Mouse (Mus musculus): ENCODE measurements around the gene Cables2. TPM values are rescaled to one million over a fixed set of nuclear protein-coding genes. Genes with fewer than 3 reads are reported as not detected.

The Cables2 gene
- total RNA-seq, 1 experiment from 2014 or later, result 9.2 TPM

DNA sequence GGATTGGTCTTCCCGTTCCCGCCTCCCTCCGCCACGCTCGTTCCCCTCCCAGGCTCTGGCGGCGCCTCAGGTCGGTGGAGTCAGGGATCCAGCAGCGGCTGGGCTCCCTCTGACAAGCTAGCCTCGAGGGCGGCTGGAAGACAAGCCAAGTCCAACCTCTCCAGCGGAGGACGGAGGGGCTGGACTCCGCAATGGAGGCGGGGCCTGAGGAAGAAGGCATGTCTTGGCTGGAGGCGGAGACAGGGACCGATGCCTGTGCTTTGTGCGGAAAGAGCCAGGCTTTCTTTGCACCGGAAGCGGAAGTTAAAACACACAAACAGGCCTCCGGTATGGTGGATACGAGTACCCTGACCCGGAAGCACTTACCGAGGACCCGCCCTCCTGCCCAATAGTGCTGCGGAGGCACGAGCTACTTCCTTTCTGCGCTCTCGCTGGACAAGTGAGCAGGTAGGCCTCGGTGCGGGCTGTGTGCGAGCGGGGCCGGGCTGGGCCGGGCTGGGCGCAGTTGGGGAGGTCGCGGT is 16.2 kb downstream of the Cables2 start, which contains the start of gene Rps21:
Rps21 (plus strand) TSS at position 377 of the 521 bp plus-strand sequence.
- ATAC-seq (replicated peaks; ENCODE audit: low read depth, poor library complexity, severe bottlenecking), result peak; percentile 91

GRCm38 (mm10) chr2:180256296-180257000 is 16.8 kb downstream of the Cables2 start:
- ATAC-seq (replicated peaks; ENCODE audit: low read depth, poor library complexity, severe bottlenecking), result peak; percentile 50

GRCm38 (mm10) chr2:180255701-180256100 is 17.6 kb downstream of the Cables2 start:
- ATAC-seq (replicated peaks; ENCODE audit: low read depth, poor library complexity, severe bottlenecking), result no peak

- no peak for ATAC-seq (replicated peaks; ENCODE audit: low read depth, poor library complexity, severe bottlenecking)
Measured at GRCm38 (mm10) chr2:180254436-180255209, 18.7 kb downstream of the Cables2 start.

DNA sequence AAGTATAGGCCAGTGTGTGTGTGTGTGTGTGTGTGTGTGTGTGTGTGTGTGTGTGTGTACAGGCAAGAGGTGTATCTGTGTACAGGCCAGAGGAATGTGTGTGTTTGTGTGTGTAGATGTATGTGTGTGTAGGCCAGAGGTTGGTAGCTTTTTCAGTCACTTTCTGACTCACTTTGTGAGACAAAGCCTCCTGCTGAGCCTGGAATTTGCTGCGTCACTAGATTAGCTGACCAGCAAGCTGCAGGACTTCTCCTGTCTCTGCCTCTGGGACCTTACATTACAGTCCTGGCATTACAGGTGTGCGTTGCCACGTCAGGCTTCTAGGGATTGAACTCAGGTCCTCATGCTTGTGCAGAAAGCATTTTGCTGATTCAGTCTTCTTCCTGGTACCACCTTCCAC is 21.5 kb downstream of the Cables2 start:
- ATAC-seq (replicated peaks; ENCODE audit: low read depth, poor library complexity, severe bottlenecking), result no peak

- peak; percentile 92 for ATAC-seq (replicated peaks; ENCODE audit: low read depth, poor library complexity, severe bottlenecking)
Measured at GRCm38 (mm10) chr2:180250930-180251611, 22.2 kb downstream of the Cables2 start.

DNA sequence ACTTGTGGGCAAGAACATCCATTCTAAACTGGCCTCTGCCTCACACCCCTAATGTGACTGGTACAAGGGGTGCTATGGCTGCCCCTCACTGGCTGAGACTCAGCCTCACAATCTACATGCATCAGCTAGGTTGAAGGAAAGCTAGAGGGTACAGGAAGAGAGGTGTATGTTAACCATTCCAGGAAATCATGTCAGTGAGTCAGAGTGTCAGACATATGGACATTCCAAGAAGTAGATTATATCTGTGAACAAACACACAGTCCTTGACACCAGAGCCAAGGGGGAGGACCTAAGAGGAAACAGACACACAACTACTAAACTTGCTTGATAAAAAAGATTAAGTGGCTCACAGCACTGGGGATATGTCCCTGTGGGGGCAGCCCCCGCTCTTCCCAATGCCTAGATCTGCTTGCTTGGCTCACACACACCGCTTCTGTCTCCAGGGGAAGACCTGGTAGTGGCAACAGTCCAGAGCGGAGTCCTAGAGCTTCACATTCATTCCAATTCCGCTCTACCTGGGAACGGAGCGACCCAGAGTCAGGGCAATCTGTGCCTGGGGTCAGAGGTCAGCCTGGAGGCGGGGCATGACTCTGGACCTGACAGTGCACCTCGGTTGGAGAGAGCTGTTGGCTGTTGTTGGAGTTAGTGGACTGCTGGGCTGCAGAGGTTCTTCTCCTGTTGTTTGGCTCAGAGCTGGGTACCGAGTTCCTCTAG is 24.2 kb downstream of the Cables2 start:
- no peak for ATAC-seq (replicated peaks; ENCODE audit: low read depth, poor library complexity, severe bottlenecking)

GRCm38 (mm10) chr2:180247916-180248315 is 25.4 kb downstream of the Cables2 start:
- ATAC-seq (replicated peaks; ENCODE audit: low read depth, poor library complexity, severe bottlenecking), result no peak

GRCm38 (mm10) chr2:180243108-180243507 is 30.2 kb downstream of the Cables2 start:
- ATAC-seq (replicated peaks; ENCODE audit: low read depth, poor library complexity, severe bottlenecking), result no peak

- peak; percentile 55 for ATAC-seq (replicated peaks; ENCODE audit: low read depth, poor library complexity, severe bottlenecking)
Measured at GRCm38 (mm10) chr2:180238591-180238990, 34.7 kb downstream of the Cables2 start.

GRCm38 (mm10) chr2:180237601-180238345 is 35.5 kb downstream of the Cables2 start:
- no peak for ATAC-seq (replicated peaks; ENCODE audit: low read depth, poor library complexity, severe bottlenecking)

DNA sequence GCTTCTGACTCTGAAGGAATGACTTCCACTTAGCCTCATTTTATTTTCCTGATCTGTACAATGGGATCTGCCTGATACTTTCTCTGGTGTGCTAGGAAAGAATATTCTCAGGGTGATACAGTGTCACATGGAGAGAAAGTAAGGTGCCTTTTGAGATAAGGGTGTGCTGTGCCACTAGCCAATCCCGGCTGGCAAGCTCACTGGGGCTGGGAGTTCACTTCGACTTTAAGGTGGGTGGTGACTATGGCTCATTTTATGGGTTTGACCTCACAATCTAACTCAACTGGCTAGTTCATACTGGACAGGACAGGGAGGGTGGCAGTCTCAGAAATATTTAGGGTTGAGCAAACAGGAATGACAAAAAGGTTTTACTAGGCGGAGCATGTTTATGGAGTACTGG is 36.4 kb downstream of the Cables2 start:
- ATAC-seq (replicated peaks; ENCODE audit: low read depth, poor library complexity, severe bottlenecking), result peak; percentile 56

DNA sequence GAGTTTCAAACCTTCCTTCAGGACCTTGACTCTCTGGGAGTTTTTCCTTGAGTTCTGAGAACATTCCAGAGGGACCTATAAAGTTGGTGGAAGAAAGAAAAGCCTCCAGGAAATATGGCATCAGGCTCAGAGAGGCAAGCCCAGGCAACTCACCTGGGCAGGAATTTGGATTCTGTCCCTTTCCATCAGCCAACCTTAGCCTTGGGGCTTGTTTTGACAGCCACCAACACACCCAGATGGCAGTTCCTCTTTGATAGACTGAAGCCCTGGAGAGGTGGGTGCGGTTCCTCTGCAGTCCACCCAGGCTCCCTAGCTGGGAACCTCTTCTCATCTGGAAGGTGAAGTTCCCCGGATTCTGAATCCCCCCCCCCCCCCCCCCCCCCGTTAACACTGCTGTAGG is 36.8 kb downstream of the Cables2 start:
- ATAC-seq (replicated peaks; ENCODE audit: low read depth, poor library complexity, severe bottlenecking), result 0 out of 2 replicates have a peak, but pooled peaks have one; percentile 27

- ATAC-seq (replicated peaks; ENCODE audit: low read depth, poor library complexity, severe bottlenecking), result no peak
Measured at GRCm38 (mm10) chr2:180235788-180236187, 37.5 kb downstream of the Cables2 start.

DNA sequence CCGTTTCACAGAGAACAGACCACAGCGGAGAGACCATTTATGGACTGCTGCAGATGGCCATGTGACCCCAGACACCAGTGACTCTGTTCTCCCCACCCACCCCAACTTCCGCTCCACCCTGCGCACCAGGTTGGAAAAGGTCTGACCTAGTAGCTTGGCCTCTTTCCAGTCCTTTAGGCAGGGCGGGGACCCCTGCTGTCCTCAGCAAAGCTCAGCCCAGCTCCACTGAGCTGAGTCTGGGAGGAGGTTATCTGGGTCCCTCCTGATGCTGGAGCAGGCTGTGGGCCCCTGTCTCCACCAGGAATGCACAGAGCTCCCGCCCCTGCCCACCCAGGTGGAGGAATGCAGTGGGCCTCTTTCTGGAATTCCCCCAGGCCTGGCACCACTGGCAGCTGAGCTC is 38.3 kb downstream of the Cables2 start:
- ATAC-seq (replicated peaks; ENCODE audit: low read depth, poor library complexity, severe bottlenecking), result no peak

DNA sequence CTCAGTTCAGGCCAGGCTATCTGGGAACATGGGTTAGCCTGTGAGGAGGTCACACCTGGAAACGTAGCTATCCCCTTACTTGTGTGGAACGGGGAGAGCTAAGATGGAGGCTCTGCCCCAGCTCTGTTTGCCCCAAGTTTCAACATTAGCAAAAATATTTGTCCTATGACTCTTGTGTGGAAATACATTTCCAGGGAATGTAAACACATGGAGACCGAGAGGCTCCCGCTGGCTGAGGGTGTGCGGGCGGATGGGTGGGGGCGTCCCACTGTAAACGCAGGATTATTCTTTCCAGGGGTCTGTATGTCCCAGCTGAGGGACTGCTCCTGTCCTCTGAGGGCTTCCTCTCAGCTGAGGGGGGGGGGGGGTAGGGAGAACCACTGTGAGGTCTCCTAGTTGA is 38.9 kb downstream of the Cables2 start:
- no peak for ATAC-seq (replicated peaks; ENCODE audit: low read depth, poor library complexity, severe bottlenecking)

DNA sequence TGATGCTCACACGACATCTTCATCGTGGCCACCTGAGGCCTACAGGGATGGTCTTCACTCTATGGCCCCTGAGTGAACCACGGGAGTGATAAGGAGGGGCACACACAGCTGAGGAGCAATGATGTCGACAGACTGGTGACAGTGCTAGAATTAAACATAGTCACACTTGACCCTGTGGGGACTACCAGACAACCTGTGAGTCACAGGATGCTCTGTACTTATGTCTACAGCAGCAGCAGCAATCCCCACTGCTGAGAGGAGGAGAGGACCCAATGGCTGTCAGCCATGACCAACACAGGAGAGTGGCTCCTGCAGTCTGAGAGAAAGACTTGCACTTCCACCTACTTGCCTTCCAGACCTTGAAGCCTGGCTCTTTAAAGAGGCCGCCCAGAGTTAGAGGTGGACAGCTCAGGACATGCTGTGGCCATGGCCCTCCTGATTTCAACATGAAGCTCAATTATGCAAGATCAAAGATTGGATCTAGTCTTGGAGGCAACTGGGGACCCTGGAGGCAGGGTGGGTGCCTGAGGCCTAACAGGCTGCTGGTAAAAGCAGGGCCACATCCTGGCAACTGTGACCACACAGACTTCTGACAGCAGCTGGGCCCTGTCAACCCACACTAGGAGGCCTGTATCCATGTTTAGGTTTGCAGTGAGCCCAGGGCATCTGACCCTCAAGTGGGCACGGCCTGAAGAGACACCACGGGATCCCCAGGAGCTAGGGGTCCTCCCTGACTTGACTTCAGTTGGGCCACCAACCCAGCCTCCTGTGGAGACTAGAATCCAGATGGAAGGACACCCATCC is 40.0 kb downstream of the Cables2 start:
- no peak for ATAC-seq (replicated peaks; ENCODE audit: low read depth, poor library complexity, severe bottlenecking)

DNA sequence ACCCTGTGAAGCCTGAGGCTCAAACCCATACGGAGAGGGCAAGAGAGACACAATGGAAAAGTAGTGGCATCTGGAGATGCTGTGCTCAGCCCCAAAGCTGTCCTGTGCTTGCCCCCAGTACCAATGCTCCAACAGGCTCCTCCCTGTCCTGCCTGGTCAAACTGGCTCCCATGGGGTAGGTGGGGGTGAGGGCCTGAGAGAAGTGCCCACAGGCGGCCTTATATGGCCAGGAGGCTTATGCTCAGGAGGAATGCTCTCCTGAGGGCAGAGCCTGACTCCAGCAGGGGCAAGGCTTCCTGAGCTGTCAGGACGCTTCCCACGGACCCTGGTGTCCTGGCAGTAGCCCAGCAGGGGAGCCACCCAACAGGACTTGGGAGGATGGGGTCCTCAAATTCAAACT is 42.8 kb downstream of the Cables2 start:
- no peak for ATAC-seq (replicated peaks; ENCODE audit: low read depth, poor library complexity, severe bottlenecking)

Measured in common myeloid progenitor, adult 5-6 weeks (primary cell).